Mouse (Mus musculus) CD4-positive helper T cell, adult 2 months (primary cell): Measurements from ENCODE around the gene Phlpp1.

Experiments
- DNase-seq: peaks from one replicate; pipeline ENCODE4 v3.0.0-alpha.2; 2012; ENCODE audit warnings: low read depth, missing footprints, low spot score

Gene Phlpp1

GRCm38 (mm10) chr1:106171241-106172220 is at the start of gene Phlpp1:
Phlpp1 (plus strand) TSS chr1:106171752.
- peak; percentile 99 for DNase-seq

GRCm38 (mm10) chr1:106126601-106127000 is 45.0 kb upstream of the Phlpp1 start:
- no peak for DNase-seq

- no peak for DNase-seq
Observed at GRCm38 (mm10) chr1:106131697-106132349, 39.7 kb upstream of the Phlpp1 start.

GRCm38 (mm10) chr1:106132350-106132700 is 39.2 kb upstream of the Phlpp1 start:
- no peak for DNase-seq

- DNase-seq, result no peak
Observed at GRCm38 (mm10) chr1:106138691-106139090, 32.9 kb upstream of the Phlpp1 start.

- DNase-seq, result no peak
Observed at GRCm38 (mm10) chr1:106139137-106139536, 32.4 kb upstream of the Phlpp1 start.

- no peak for DNase-seq
Observed at GRCm38 (mm10) chr1:106142010-106142409, 29.5 kb upstream of the Phlpp1 start.

- DNase-seq, result peak; percentile 15
Observed at GRCm38 (mm10) chr1:106144534-106144933, 27.0 kb upstream of the Phlpp1 start.

- no peak for DNase-seq
Observed at GRCm38 (mm10) chr1:106145055-106145454, 26.5 kb upstream of the Phlpp1 start.

GRCm38 (mm10) chr1:106145565-106146190 is 25.9 kb upstream of the Phlpp1 start:
- DNase-seq, result peak; percentile 19

GRCm38 (mm10) chr1:106148386-106149380 is 22.9 kb upstream of the Phlpp1 start:
- no peak for DNase-seq

GRCm38 (mm10) chr1:106151846-106152245 is 19.7 kb upstream of the Phlpp1 start:
- DNase-seq, result peak; percentile 83

GRCm38 (mm10) chr1:106152742-106153141 is 18.8 kb upstream of the Phlpp1 start:
- no peak for DNase-seq

- DNase-seq, result no peak
Observed at GRCm38 (mm10) chr1:106154590-106154989, 17.0 kb upstream of the Phlpp1 start.

- no peak for DNase-seq
Observed at GRCm38 (mm10) chr1:106155087-106155567, 16.4 kb upstream of the Phlpp1 start.

- DNase-seq, result no peak
Observed at GRCm38 (mm10) chr1:106155702-106156101, 15.8 kb upstream of the Phlpp1 start.

- DNase-seq, result no peak
Observed at GRCm38 (mm10) chr1:106157961-106158515, 13.5 kb upstream of the Phlpp1 start.

GRCm38 (mm10) chr1:106159667-106160066 is 11.9 kb upstream of the Phlpp1 start:
- no peak for DNase-seq

GRCm38 (mm10) chr1:106160916-106161315 is 10.6 kb upstream of the Phlpp1 start:
- no peak for DNase-seq

GRCm38 (mm10) chr1:106162581-106162980 is 9.0 kb upstream of the Phlpp1 start:
- DNase-seq, result no peak

- DNase-seq, result no peak
Observed at GRCm38 (mm10) chr1:106163401-106163800, 8.2 kb upstream of the Phlpp1 start.
